Mouse (Mus musculus) heart, adult 2 months (tissue): ENCODE data around the gene Pemt.
"Not testable (repeated sequence)": the region's sequence is repeated elsewhere in the genome, so short reads cannot be mapped to it uniquely, and the experiment has no call there.

Experiments
- CTCF ChIP-seq: fragments of 200-600 bp; IDR thresholded peaks from 2 replicates; pipeline ENCODE4 v1.8.1; 2022; ENCODE audit warnings: antibody characterized with exemption, mild to moderate bottlenecking, moderate library complexity
- POLR2A ChIP-seq: fragments of 200-500 bp; IDR thresholded peaks from 2 replicates; pipeline ENCODE4 v1.6.1; 2011; ENCODE audit warnings: mild to moderate bottlenecking, low read depth, low read length, control low read depth; ENCODE audit not compliant: insufficient read depth

DNA sequence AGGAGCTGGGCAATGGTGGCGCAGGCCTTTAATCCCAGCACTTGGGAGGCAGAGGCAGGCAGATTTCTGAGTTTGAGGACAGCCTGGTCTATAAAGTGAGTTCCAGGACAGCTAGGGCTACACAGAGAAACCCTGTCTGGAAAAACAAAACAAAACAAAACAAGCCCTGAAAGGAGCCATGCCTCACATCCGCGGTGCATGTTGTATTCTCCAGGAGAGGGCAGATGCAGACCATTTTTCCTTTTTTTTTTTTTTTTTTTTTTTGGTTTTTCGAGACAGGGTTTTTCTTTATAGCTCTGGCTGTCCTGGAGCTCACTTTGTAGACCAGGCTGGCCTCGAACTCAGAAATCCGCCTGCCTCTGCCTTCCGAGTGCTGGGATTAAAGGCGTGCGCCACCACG, 101.4 kb downstream of the Pemt start:
- not testable (repeated sequence) for TF ChIP-seq CTCF, POLR2A
